Mouse (Mus musculus): ENCODE data around the gene Mov10. TPM values are rescaled to one million over a fixed set of nuclear protein-coding genes. Genes with fewer than 3 reads are reported as not detected.

The Mov10 gene
- polyA plus RNA-seq, 1 experiment from 2014 or later, result 28.1 TPM

DNA sequence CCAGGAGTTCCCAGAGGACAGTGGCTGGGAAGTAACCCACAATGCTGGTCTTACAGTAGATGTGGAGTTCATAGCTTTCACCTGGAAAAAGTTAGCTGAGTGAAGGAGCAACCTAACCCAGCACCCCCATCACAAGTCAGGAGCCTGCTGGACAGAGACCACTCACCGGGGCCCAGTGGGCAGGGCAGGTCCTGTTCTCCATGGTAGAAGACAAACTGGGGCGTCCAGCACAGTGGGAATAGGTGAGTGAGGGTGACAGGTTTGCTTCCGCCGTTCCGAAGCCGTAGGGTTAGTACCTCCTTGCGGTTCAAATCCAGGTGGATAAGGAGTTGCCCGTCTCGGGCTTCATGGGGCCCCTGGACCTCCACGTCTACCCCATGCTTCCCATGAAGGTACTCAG lies 14.1 kb downstream of the Mov10 start:
- no peak overlapping the region for H3K4me2 ChIP-seq (replicated peaks; ENCODE audit: low read depth)

DNA sequence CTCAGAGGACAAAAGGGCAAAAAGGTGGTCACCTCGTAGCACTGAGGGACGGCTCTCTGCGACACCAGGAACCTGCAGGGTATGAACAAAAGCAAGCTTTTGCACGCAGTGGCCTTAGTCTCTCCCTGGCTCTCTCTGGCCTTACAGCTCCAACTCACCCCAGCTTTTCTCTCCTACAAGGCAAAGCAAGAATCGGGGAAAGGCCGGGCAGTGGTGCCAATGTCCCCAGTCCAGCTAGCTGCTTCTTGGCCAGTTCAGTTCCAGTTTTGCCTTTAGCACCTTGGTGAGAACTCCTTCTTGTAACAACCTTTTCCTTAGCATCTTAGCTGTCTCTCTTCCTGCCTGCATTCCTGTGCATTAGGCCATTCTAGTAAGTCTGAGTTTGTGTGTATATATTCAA lies 16.9 kb downstream of the Mov10 start:
- Histone ChIP-seq H3K9me3 (ENCODE audit: control insufficient read depth, low read length) (no peaks in the 10 kb centered on the region), H3K4me3 (ENCODE audit: low read depth, low read length) (no peak overlapping the region), H3K4me1 (replicated peaks; ENCODE audit: control insufficient read depth, insufficient read depth) (no peaks in the 10 kb centered on the region), H3K36me3 (ENCODE audit: control insufficient read depth, insufficient read depth, low read length) (peaks cover 7% of the 10 kb centered on the region), H3K4me2 (replicated peaks; ENCODE audit: low read depth) (no peak overlapping the region), H3K27me3 (ENCODE audit: control insufficient read depth, insufficient read depth, low read length) (no peaks in the 10 kb centered on the region), H3K27ac (replicated peaks) (no peak overlapping the region), H3K9ac (ENCODE audit: low read length) (no peak overlapping the region)
- TF ChIP-seq CTCF (IDR thresholded peaks at IDR 0.05; ENCODE audit: low read depth), result no peak
- TF ChIP-seq EP300 (optimal IDR thresholded peaks at IDR 0.05), result no peak
- DNase-seq (ENCODE audit: low spot score) (no peak), ATAC-seq (ENCODE audit: low FRiP score, low TSS enrichment) (no peak)
- WGBS, result 87% methylated on average over 6 of the region's 6 CpGs

More for the DNA sequence above, 14.1 kb downstream of the Mov10 start:
- TF ChIP-seq EP300 (optimal IDR thresholded peaks at IDR 0.05) (no peak), CTCF (IDR thresholded peaks at IDR 0.05; ENCODE audit: low read depth) (no peak)
- H3K9me3 ChIP-seq (ENCODE audit: control insufficient read depth, low read length), result no peaks in the 10 kb centered on the region
- no peaks in the 10 kb centered on the region for H3K27me3 ChIP-seq (ENCODE audit: control insufficient read depth, insufficient read depth, low read length)
- WGBS, result 96% methylated on average over 10 of the region's 10 CpGs
- peaks cover 3% of the 10 kb centered on the region; the same call in 1 of the 2 replicates for H3K36me3 ChIP-seq (ENCODE audit: control insufficient read depth, insufficient read depth, low read length)
- no peak overlapping the region for H3K4me3 ChIP-seq (ENCODE audit: low read depth, low read length)
- ATAC-seq (ENCODE audit: low FRiP score, low TSS enrichment), result no peak
- H3K9ac ChIP-seq (ENCODE audit: low read length), result no peak overlapping the region
- no peak overlapping the region for H3K27ac ChIP-seq (replicated peaks)
- H3K4me1 ChIP-seq (replicated peaks; ENCODE audit: control insufficient read depth, insufficient read depth), result no peaks in the 10 kb centered on the region
- no peak for DNase-seq (ENCODE audit: low spot score)

- no peaks in the 10 kb centered on the region for H3K4me1 ChIP-seq (replicated peaks; ENCODE audit: control insufficient read depth, insufficient read depth)
- DNase-seq (ENCODE audit: low spot score), result no peak
- no peaks in the 10 kb centered on the region for H3K9me3 ChIP-seq (ENCODE audit: control insufficient read depth, low read length)
- no peak overlapping the region for H3K4me2 ChIP-seq (replicated peaks; ENCODE audit: low read depth)
- H3K9ac ChIP-seq (ENCODE audit: low read length), result no peak overlapping the region
- ATAC-seq (ENCODE audit: low FRiP score, low TSS enrichment), result no peak
- TF ChIP-seq CTCF (IDR thresholded peaks at IDR 0.05; ENCODE audit: low read depth), result no peak
- no peak for TF ChIP-seq EP300 (optimal IDR thresholded peaks at IDR 0.05)
- peaks cover 7% of the 10 kb centered on the region for H3K36me3 ChIP-seq (ENCODE audit: control insufficient read depth, insufficient read depth, low read length)
- H3K27ac ChIP-seq (replicated peaks), result no peak overlapping the region
- H3K27me3 ChIP-seq (ENCODE audit: control insufficient read depth, insufficient read depth, low read length), result no peaks in the 10 kb centered on the region
- no peak overlapping the region for H3K4me3 ChIP-seq (ENCODE audit: low read depth, low read length)
- 98% methylated on average over 11 of the region's 11 CpGs for WGBS
These were observed 17.7 kb downstream of the Mov10 start for GRCm38 (mm10) chr3:104800681-104801080.

GRCm38 (mm10) chr3:104796430-104797082 lies 21.8 kb downstream of the Mov10 start:
- H3K36me3 ChIP-seq (ENCODE audit: control insufficient read depth, insufficient read depth, low read length), result peaks cover 10% of the 10 kb centered on the region
- TF ChIP-seq CTCF (IDR thresholded peaks at IDR 0.05; ENCODE audit: low read depth), result no peak
- no peak for TF ChIP-seq EP300 (optimal IDR thresholded peaks at IDR 0.05)
- peak; percentile 87 for ATAC-seq (ENCODE audit: low FRiP score, low TSS enrichment)

GRCm38 (mm10) chr3:104795661-104796340 lies 22.6 kb downstream of the Mov10 start:
- Histone ChIP-seq H3K4me1 (replicated peaks; ENCODE audit: control insufficient read depth, insufficient read depth) (peaks cover 16% of the 10 kb centered on the region), H3K27ac (replicated peaks) (peak overlapping the region; percentile 82), H3K27me3 (ENCODE audit: control insufficient read depth, insufficient read depth, low read length) (no peaks in the 10 kb centered on the region), H3K9me3 (ENCODE audit: control insufficient read depth, low read length) (no peaks in the 10 kb centered on the region), H3K36me3 (ENCODE audit: control insufficient read depth, insufficient read depth, low read length) (peaks cover 10% of the 10 kb centered on the region), H3K9ac (ENCODE audit: low read length) (0 out of 2 replicates have a peak overlapping the region, but pooled peaks have one; percentile 4), H3K4me3 (ENCODE audit: low read depth, low read length) (no peak overlapping the region), H3K4me2 (replicated peaks; ENCODE audit: low read depth) (no peak overlapping the region)
- DNase-seq (ENCODE audit: low spot score) (peak; percentile 25), ATAC-seq (ENCODE audit: low FRiP score, low TSS enrichment) (0 out of 2 replicates have a peak, but pooled peaks have one; percentile 1)
- 64% methylated on average over 15 of the region's 15 CpGs for WGBS
- TF ChIP-seq CTCF (IDR thresholded peaks at IDR 0.05; ENCODE audit: low read depth) (no peak), EP300 (optimal IDR thresholded peaks at IDR 0.05) (no peak)

More at GRCm38 (mm10) chr3:104796430-104797082, 21.8 kb downstream of the Mov10 start:
- Histone ChIP-seq H3K27me3 (ENCODE audit: control insufficient read depth, insufficient read depth, low read length) (no peaks in the 10 kb centered on the region), H3K4me1 (replicated peaks; ENCODE audit: control insufficient read depth, insufficient read depth) (peaks cover 14% of the 10 kb centered on the region), H3K9me3 (ENCODE audit: control insufficient read depth, low read length) (no peaks in the 10 kb centered on the region), H3K4me2 (replicated peaks; ENCODE audit: low read depth) (no peak overlapping the region), H3K4me3 (ENCODE audit: low read depth, low read length) (no peak overlapping the region), H3K9ac (ENCODE audit: low read length) (0 out of 2 replicates have a peak overlapping the region, but pooled peaks have one; percentile 4), H3K27ac (replicated peaks) (peak overlapping the region; percentile 58)
- 62% methylated on average over 15 of the region's 15 CpGs for WGBS
- peak; percentile 94 for DNase-seq (ENCODE audit: low spot score)

Measured in stomach, postnatal 0 days (tissue).